Mouse (Mus musculus) left cerebral cortex, postnatal 36 days (tissue): ENCODE measurements at regions not wholly inside any gene's neighbourhood (a gene's known extent, or its start where the extent isn't known, plus 50 kb on each side); places are given as distances from the start of the nearest gene placed in this dataset. TPM values are rescaled to one million over a fixed set of nuclear protein-coding genes. Genes with fewer than 3 reads are reported as not detected.
"Not testable (repeated sequence)": the region's sequence is repeated elsewhere in the genome, so short reads cannot be mapped to it uniquely, and the experiment has no call there.

ENCODE experiments used
- DNase-seq, 2 experiments: peaks; one replicate each; pipeline ENCODE4 v3.0.0; 2021 to 2022; ENCODE audit warnings: low spot score in 2 of 2, mixed read lengths in 1 of 2
- intact Hi-C: fragments of 180-260 bp; cut with DNase I; formaldehyde crosslinking; loops from one replicate; pipeline ENCODE4 v1.15.1; 2025
- microRNA-seq: library from miRNA; unstranded; fragments of <30 nt; microRNA quantifications from one replicate; pipeline ENCODE4 v1.2.0, GENCODE M21; 2022

- DNase-seq, result no peak
- intact Hi-C loops, result no loop called here
These were observed 212.9 kb upstream of the Pcsk5 start for GRCm38 (mm10) chr19:18050353-18050752.

GRCm38 (mm10) chr19:18034225-18034624, 196.8 kb upstream of the Pcsk5 start:
- intact Hi-C loops, result no loop called here
- no peak for DNase-seq

DNA sequence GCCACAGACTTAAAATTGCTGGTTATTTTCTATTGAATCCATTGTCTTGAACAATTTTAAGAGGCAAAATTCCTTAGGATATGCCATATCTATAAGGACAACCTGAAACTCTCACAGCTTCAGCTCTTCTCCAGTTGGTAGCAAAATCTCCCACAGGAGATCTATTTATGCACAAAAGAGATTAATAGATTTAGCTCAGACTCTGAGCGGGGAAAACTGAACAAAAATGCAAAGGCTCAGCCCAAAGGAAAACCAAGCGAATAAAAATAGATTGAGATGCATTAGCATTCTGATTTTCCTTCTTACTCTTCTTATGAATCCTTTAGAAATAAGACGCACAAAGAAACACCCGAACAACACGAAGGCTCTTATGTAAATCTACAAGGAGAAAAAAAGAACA, 196.2 kb upstream of the Pcsk5 start:
- intact Hi-C loops, result no loop called here
- DNase-seq, result no peak

GRCm38 (mm10) chr19:18025877-18026276, 188.4 kb upstream of the Pcsk5 start:
- intact Hi-C loops, result no loop called here
- no peak for DNase-seq

DNA sequence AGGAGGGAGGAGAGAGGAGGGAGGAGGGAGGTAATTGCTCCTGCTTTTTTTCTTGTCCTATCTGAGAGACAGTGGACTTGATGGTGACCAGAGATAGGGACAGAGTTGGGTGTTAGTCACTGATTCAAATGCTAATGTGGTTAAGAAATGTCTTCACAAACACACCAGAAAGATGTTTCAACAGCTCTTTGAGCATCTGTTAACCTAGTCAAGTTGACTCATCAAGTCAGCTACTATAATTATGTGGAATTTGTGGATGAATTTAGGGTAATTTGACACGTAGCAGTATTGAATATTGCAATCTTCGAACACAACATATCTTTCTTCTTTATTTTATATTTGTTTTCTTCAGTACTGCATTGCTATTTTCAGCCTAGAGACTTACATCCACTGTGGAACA, 182.9 kb upstream of the Pcsk5 start:
- intact Hi-C loops, result no loop called here
- DNase-seq, result no peak

- intact Hi-C loops, result no loop called here
- no peak for DNase-seq
These were observed 177.9 kb upstream of the Pcsk5 start for GRCm38 (mm10) chr19:18015371-18015770.

DNA sequence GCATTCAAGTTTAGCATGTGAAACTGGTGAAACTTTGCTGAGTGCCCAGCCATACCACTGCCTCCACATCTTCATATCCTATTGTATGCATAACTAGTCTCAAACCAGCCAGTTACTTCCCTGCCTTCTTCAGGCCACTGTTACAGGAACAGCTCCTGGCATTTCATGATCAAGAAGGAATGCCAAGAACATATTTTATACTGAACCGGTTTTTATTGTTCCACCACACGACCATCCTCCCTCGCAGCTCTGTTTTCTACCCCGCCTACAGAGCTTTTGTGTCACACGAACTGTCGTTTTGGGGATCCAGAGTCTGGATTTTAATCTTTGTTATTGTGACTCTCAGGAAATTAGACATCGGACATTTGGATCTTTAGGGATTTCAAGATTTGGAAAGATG, 174.6 kb upstream of the Pcsk5 start:
- intact Hi-C loops, result no loop called here
- DNase-seq, result peak in 1 of 2 experiments; percentile 7

- no peak for DNase-seq
- intact Hi-C loops, result no loop called here
These were observed 160.1 kb upstream of the Pcsk5 start for GRCm38 (mm10) chr19:17997561-17997960.

GRCm38 (mm10) chr19:17983416-17983815, 146.0 kb upstream of the Pcsk5 start:
- intact Hi-C loops, result no loop called here
- DNase-seq, result peak; percentile 32 to 37

GRCm38 (mm10) chr19:17965566-17965965, 128.1 kb upstream of the Pcsk5 start:
- intact Hi-C loops, result no loop called here
- no peak for DNase-seq

- intact Hi-C loops, result no loop called here
These were observed 121.0 kb upstream of the Pcsk5 start for GRCm38 (mm10) chr19:17958440-17958839.

GRCm38 (mm10) chr19:17932665-17933064, 95.2 kb upstream of the Pcsk5 start:
- intact Hi-C loops, result no loop called here
- no peak for DNase-seq

More at GRCm38 (mm10) chr19:17958440-17958839, 121.0 kb upstream of the Pcsk5 start:
- DNase-seq, result no peak

DNA sequence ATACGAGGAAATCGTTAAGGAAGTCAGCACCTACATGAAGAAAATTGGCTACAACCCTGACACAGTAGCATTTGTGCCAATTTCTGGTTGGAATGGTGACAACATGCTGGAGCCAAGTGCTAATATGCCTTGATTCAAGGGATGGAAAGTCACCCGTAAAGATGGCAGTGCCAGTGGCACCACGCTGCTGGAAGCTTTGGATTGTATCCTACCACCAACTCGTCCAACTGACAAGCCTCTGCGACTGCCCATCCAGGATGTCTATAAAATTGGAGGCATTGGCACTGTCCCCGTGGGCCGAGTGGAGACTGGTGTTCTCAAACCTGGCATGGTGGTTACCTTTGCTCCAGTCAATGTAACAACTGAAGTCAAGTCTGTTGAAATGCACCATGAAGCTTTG, 89.7 kb upstream of the Pcsk5 start:
- DNase-seq, intact Hi-C loops: not testable (repeated sequence)

DNA sequence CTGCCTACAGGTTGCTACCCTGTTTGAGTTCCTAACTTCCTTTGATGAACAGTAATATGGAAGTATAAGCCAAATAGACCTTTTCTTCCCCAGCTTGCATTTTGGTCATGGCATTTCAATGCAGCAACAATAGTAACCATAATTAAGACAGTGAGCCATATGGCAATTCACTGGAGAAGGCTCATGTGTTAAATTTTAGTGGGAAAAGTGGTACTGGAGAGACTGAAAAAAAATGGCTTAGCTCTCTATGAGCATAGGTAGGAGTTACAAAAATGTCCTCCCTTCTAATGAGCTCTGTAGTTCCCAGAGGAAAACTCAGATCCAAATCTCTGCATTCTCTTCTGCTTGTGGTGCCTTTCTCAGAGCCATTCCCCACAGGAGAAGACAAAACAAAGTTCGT, 70.1 kb upstream of the Pcsk5 start:
- DNase-seq, result no peak
- intact Hi-C loops, result no loop called here

DNA sequence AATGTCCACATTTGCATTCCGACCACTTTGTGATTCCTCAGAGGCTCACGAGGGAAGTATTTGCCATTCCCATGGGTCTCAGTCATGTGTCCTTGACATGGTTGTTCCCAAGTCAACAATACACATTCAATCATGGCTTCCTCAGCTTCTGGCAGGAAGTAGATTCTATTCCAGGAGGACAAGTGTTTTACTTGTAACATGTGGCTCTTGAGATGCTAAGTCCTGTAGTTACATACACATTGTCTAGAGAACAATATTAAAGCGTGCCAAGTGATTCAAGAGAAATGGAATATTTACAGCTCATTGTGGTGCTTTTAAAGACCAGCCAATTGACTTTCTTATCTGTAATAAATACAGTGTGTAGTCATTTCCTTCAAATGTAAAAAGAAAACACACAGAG, 66.7 kb upstream of the Pcsk5 start:
- intact Hi-C loops, result no loop called here
- no peak for DNase-seq

DNA sequence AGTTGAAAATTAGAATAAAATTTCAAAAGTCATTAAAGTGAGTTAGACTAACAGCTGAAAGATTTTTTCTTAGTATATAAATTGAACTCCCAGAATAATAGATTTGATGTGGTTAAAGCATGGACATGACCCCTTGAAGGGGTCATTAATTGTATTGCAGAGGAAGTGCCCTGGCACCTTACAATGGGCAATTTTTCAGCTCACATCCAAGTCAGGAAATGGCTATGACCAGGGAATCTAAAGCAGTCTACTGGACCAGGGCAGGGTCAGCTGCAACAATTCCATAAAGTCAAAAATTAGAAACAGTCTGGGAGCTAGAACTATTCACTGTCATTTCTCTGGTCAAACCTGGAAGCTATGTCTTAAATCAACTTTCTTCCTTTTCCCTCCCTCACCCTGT, 55.2 kb upstream of the Pcsk5 start:
- intact Hi-C loops, result no loop called here
- no peak for DNase-seq

Small RNA genes lying in the stretch of these regions (microRNA-seq; reads per million reads assigned to microRNA genes)
- gene Gm23061, result not detected
